Mouse (Mus musculus): ENCODE measurements around the gene Tjp1.

DNA sequence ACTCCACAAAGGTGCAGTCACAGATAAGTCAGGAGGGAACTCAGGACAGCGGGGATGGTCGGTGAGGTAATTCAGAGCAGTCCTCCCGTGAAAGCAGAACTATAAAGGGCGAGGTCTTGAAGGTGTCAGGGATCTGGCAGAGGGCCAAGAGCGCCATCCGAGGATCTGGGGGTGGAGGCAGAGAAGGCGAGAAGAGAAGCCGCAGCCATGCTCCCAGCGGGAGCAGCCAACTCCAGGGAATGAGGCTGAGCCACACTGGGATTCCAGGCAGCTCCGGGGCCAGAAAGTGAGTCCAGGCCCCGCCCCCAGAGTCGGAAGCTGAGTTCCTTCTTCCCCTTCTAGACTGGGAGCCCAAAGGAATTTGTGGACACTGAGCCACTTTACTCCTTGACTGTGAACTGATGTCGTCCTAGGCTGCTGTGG lies 41.3 kb downstream of the Tjp1 start:
- TF ChIP-seq CTCF (conservative IDR thresholded peaks at IDR 0.05; ENCODE audit: insufficient read depth, insufficient read length, low read depth, low read length) (no peak), POLR2A (IDR thresholded peaks at IDR 0.05; ENCODE audit: low read depth, low read length) (no peak)
